In genomic region chr5:16601463-16601862, GRCm38 (mm10) we compare ENCODE assay signal across 22 mouse cellular contexts. TPM values are rescaled to one million over a fixed set of nuclear protein-coding genes. Genes with fewer than 3 reads are reported as not detected.
DNase-seq lines count a peak whose midpoint lies in the region; TF ChIP-seq lines count a peak whose summit lies in the region.
"Had no signal": no experiment of that assay in that cellular context is flagged by ENCODE, and none has a peak within 500 bp of the region (broad histone marks: within the 10 kb centered on the region; RNA-seq: fewer than 3 reads in every experiment).

No protein-coding gene starts in this region.

- peak overlapping the region; percentile 19 for H3K4me2 ChIP-seq in myocyte (ENCODE audit: low read depth)
- H3K4me2 ChIP-seq: embryonic facial prominence, embryonic 12.5 days; forebrain, embryonic 12.5 days had no signal

- peak; percentile 15 for DNase-seq in brain, adult 2 months (ENCODE audit: low read depth, low spot score)
- no peak for DNase-seq in right cerebral cortex, adult 18-20 months
- no peak for DNase-seq in adrenal gland, postnatal 10 days
- no peak for DNase-seq in spleen, adult 12 weeks (ENCODE audit: low spot score)
- DNase-seq: adrenal gland, adult 8-10 months; adrenal gland, postnatal 25 days; B cell, adult 2 months; cerebellum, adult 11-12 months; cerebellum, adult 2 months; cerebellum, adult 9-10 months; cerebellum, postnatal 10 days; cerebellum, postnatal 25 days had no signal

- no peak for TF ChIP-seq CTCF in C2C12 (IDR thresholded peaks at IDR 0.05; ENCODE audit: control insufficient read depth, insufficient read depth, insufficient read length)

- no peak overlapping the region for H3K4me3 ChIP-seq in C2C12 (ENCODE audit: insufficient read depth, poor library complexity, severe bottlenecking)
- no peak overlapping the region for H3K4me3 ChIP-seq in myocyte
- H3K4me3 ChIP-seq: embryonic facial prominence, embryonic 10.5 days; embryonic facial prominence, embryonic 12.5 days; erythroblast, embryonic 14.5 days; forebrain, embryonic 10.5 days; forebrain, embryonic 12.5 days had no signal

- H3K27me3 ChIP-seq in C2C12 (ENCODE audit: control insufficient read depth, insufficient read depth, insufficient read length), result no peaks in the 10 kb centered on the region
- no peaks in the 10 kb centered on the region for H3K27me3 ChIP-seq in myocyte (ENCODE audit: control insufficient read depth, insufficient read depth, insufficient read length)
- H3K27me3 ChIP-seq: embryonic facial prominence, embryonic 12.5 days; forebrain, embryonic 12.5 days had no signal

- H3K36me3 ChIP-seq in C2C12 (ENCODE audit: control insufficient read depth, insufficient read depth) (peaks cover 7% of the 10 kb centered on the region), myocyte (ENCODE audit: control insufficient read depth, insufficient read depth) (peaks cover 3% of the 10 kb centered on the region)
- H3K36me3 ChIP-seq: embryonic facial prominence, embryonic 10.5 days; embryonic facial prominence, embryonic 12.5 days; forebrain, embryonic 10.5 days; forebrain, embryonic 12.5 days had no signal

- TF ChIP-seq POLR2A in myocyte (IDR thresholded peaks at IDR 0.05; ENCODE audit: insufficient read length, low read depth), result no peak

- no peaks in the 10 kb centered on the region for H3K79me3 ChIP-seq in C2C12 (ENCODE audit: low read depth)

- H3ac ChIP-seq in C2C12 (ENCODE audit: control insufficient read depth, insufficient read length, low read depth), result no peak overlapping the region
- no peak overlapping the region for H3ac ChIP-seq in myocyte (ENCODE audit: control insufficient read depth, insufficient read length)

- H3K79me2 ChIP-seq in C2C12 (ENCODE audit: control insufficient read depth, insufficient read depth), result no peaks in the 10 kb centered on the region
- H3K79me2 ChIP-seq in myocyte (ENCODE audit: control insufficient read depth, insufficient read depth), result no peaks in the 10 kb centered on the region

TF ChIP-seq in C2C12, 6 proteins besides CTCF, POLR2A, EP300 and RAD21:
- no peak for TF ChIP-seq MYOG (IDR thresholded peaks at IDR 0.05; ENCODE audit: control insufficient read depth, extremely low read depth, insufficient read length)
- TF ChIP-seq CEBPB (IDR thresholded peaks at IDR 0.05; ENCODE audit: low read depth), result peak; percentile 84
- no peak for TF ChIP-seq FOSL1 (IDR thresholded peaks at IDR 0.05; ENCODE audit: insufficient read depth, low read length, poor library complexity, severe bottlenecking)
- TF ChIP-seq USF1 (IDR thresholded peaks at IDR 0.05; ENCODE audit: low read depth), result no peak
- TF ChIP-seq MYOD1 (IDR thresholded peaks at IDR 0.05; ENCODE audit: control insufficient read depth, insufficient read length, low read depth), result peak; percentile 67

TF ChIP-seq in myocyte, 11 proteins besides CTCF, POLR2A, EP300 and RAD21:
- TF ChIP-seq TCF3 (IDR thresholded peaks at IDR 0.05; ENCODE audit: insufficient read length, low read depth) (no peak), POLR2AphosphoS2 (IDR thresholded peaks at IDR 0.05; ENCODE audit: insufficient read length, low read depth) (no peak), MYOG (IDR thresholded peaks at IDR 0.05; ENCODE audit: control insufficient read depth in 1 of 3, insufficient read depth in 1 of 3, insufficient read length in 2 of 3, low read depth in 2 of 3) (no peak), USF1 (IDR thresholded peaks at IDR 0.05; ENCODE audit: low read depth) (no peak), CEBPB (IDR thresholded peaks at IDR 0.05; ENCODE audit: insufficient read depth, poor library complexity, severe bottlenecking) (peak; percentile 71; the same call in 1 of the 2 replicates), MYOD1 (IDR thresholded peaks at IDR 0.05; ENCODE audit: control insufficient read depth in 1 of 3, insufficient read length in 2 of 3, low read depth in 2 of 3) (no peak)
TF ChIP-seq in myocyte: peak in this region for 1.

RNA-seq across cellular contexts. Expression of gene Hgf, which starts 48.2 kb away (rescaled TPM):
- 8.9 TPM for polyA plus RNA-seq in C2C12 (2012; fragmentation: generic; extraction: Trizol)
- polyA plus RNA-seq in myocyte (2012; fragmentation: generic; extraction: Trizol), result 2.1 TPM
- total RNA-seq in adrenal gland, postnatal 10 days (2021), result 1 to 10 TPM; 5.1 to 6.7 TPM
- total RNA-seq: ES-E14, MEL had no signal
- polyA plus RNA-seq: erythroblast, embryonic 14.5 days; Patski had no signal
